Mouse (Mus musculus): ENCODE data around the gene Lrrc29. TPM values are rescaled to one million over a fixed set of nuclear protein-coding genes. Genes with fewer than 3 reads are reported as not detected.
A peak's percentile ranks its signal among the peaks of the same experiment; 100 is the strongest.

The Lrrc29 gene
- 4.9 and 7.4 TPM in 2 replicates for total RNA-seq (2021)
- long read RNA-seq, partial matches to known transcripts: 1 of 6 reads
- long read RNA-seq, other reads (novel, unspliced or antisense): 3 of 6 reads

- peak; percentile 96 for DNase-seq
Measured at GRCm38 (mm10) chr8:105326141-105326672, at the start of gene Lrrc29, which contains the start of gene Tmem208. Lrrc29 (minus strand) TSS chr8:105326278. Tmem208 (plus strand) TSS chr8:105326354.

DNA sequence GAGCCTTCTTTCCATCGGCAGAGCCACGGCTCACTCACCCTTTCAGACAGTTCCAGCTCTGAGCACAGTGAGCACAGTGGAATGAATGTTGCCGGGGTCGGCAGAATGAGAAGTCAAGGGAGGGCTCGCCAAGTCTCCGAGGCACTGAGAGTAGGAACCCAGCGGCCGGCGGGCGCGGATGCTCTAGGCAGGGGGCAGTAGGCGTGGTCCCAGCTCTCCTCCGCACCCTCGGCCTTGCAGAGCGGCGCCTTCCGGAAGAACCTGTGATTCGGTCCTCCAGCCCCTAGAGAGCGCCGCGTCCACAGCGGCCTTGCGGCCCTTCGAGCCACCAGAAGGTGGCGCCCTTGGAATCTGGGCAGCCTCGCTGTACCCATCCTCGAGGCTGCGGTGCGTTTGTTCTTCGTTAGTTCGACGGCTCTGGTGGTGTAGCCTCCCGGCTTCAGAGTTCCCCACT lies 48.5 kb upstream of the Lrrc29 start:
- peak; percentile 19 for DNase-seq

- peak; percentile 52 for DNase-seq
Measured at GRCm38 (mm10) chr8:105373032-105373431, 47.0 kb upstream of the Lrrc29 start, which contains the start of gene Plekhg4. Plekhg4 (plus strand) TSS chr8:105373274.

DNA sequence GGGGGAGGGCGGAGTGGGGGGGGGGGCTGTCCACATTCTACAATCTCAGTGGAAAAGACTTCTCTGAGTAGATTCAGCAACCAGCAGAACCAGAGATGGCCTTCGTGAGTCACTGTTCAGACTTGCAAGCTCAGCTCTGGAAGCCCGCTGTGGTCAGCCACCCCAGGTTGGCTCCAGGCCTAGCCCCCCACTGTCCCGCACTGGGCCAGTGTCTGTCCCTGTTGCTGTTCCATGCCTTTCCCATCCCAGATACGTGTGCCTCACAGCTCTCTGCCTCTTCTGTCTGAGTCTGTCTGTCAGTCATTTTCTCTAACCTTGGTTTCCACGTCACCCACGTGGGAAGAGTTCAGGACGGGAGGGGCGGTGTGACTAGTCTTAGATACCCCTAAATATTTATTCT lies 46.4 kb upstream of the Lrrc29 start:
- DNase-seq: peak; percentile 40

DNA sequence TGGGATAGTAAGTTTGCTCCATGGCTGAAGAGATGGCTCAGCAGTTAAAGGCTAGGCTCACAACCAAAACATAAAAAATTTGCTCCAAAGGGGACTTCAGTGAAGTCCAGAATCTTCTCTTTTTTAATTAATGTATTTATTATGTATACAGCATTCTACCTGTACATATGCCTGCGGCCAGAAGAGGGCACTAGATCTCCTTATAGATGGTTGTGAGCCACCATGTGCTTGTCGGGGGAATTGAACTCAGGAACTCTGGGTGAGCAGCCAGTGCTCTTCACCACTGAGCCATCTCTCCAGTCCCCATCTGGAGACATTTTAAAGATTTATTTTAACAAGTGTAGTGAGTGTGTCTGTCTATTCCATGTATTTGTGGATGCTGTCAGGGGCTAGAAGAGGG lies 41.0 kb upstream of the Lrrc29 start:
- no peak for DNase-seq

DNA sequence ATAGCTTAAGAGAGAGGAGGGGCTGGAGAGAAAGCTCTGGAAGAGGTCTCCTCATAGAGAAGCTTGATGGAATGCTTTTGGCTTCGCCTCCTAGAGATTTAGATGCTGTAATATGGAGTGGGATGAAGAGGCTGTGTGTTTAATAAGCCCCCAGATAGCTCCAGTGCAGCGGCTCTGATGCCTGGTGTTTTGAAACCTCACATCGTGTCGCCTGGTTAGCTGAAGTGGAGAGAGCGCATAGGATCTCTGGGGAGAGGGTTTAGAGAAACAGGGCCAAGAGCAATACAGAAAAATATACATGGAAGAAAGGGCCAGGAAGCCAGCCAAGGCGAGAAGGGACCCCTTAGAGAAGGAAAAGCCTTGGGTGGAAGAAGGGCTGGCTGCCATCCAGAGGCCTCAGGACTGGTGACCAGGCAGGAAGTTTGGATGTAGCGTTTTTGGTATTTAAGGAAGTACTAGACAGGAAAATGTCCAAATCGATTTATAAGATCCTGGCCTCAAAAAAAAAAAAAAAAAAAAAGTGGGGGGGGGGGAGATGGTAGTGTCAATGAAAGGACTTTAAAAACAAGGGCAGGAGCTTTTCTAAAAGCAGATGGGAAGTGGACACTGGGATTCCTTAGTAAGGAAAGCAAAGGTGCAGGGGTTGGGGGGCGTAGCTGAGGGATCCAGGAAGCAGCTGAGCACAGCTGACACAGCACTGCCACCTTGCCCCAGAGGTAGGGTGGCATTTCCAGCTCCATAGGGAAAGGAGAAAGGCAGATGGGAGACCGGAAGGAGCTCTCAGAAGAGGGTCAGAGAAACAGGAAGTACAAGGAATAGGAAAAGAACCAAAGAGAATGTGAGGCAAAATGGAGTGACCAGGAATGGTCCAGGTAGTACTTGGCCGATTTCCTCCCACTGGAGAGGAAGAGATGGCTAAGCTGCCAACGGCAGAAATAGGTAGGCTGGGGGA lies 35.9 kb upstream of the Lrrc29 start:
- peak; percentile 36 for DNase-seq

DNA sequence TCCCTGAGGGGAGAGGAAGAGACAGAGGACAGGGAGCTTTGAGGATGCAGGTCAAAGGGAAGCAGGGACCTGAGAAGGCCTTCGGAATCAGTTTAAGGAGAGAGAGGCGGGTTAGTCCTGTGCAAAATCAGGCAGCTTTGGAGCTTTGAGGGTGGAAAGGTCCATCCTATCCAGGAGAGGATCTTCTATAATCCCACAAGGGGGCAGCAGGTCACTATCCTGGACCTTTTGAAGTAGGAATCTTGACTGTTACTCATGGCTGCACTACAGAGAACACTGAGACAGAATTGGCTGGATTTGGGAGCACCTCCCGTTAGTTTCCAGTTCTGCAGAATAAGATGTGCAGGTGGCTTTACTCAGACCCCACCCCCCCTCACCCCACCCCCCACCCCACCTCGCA lies 33.6 kb upstream of the Lrrc29 start:
- no peak for DNase-seq

DNA sequence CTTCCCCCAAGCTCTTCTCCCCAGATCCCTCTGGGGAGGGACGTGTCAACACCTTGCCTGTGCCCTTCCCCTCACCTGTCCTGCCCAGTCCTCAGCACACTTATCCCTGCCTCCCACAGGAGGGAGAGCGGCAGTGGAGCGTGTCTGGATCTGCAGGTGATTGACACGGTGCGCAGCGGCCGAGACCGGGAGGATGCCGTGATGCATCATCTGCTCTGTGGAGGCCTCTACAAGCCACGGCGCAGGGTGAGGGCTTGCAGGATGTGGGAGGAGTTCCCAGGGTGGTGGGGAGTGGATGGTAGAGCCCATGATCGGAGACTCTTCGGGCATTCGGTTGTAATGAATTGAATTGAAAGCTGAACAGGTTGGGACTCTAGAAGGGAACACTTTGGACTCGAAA lies 33.1 kb upstream of the Lrrc29 start:
- no peak for DNase-seq

- no peak for DNase-seq
Measured at GRCm38 (mm10) chr8:105356681-105357080, 30.6 kb upstream of the Lrrc29 start.

DNA sequence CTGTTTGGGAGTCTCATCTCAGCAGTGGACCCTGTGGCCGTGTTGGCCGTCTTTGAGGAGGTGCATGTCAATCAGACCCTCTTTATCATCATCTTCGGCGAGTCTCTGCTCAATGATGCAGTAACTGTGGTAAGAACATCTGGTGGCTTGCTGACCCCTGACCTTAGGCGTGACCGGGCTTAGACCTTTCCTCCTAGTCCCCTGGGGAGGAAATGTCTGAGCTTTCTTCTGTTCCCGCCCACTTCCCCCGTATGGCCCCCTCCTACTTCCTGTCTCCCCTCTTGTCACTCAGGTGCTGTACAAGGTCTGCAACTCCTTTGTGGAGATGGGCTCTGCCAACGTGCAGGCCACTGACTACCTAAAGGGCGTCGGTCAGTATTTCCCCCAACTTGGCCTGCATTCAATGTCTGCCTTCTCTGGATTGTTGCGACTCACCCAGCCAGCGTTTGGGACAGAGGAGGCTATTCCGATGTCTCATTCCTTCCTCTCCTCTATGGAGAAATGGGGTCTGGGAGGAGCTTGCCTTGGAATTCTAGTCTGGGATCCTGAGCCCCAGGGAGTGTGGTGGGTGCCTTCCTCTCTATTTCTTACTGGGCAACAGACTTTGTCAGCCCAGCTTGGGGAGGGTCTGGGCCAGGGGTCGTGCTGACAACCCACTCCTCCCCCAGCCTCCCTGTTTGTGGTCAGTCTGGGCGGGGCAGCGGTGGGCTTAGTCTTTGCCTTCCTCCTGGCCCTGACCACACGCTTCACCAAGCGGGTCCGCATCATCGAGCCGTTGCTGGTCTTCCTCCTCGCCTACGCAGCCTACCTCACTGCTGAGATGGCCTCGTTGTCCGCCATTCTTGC lies 29.3 kb upstream of the Lrrc29 start:
- no peak for DNase-seq

- no peak for DNase-seq
Measured at GRCm38 (mm10) chr8:105354549-105354948, 28.5 kb upstream of the Lrrc29 start.

DNA sequence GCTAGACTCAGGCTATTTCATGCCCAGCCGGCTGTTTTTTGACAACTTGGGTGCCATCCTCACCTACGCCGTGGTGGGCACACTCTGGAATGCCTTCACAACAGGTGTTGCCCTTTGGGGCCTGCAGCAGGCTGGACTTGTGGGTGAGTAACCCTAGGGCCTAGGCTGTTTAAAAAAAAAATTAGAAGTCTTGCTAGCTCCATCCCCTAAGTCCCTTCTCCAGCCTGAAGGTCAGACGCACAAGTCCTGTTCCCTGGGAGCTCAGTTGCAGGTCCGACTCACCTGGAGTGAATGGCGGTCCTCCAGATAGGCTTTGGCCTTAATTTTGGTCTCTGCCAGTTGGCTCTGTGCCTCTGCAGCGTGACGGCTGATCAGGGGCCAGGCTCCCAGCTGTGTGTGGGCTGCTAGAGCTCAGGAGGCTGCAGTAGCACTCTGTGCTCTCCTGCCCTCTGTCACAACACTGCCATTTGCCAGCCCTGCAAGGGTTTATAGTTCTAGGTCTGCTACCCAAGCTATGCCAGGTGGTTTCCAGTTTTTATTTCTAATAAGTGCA lies 27.6 kb upstream of the Lrrc29 start:
- DNase-seq: no peak

- no peak for DNase-seq
Measured at GRCm38 (mm10) chr8:105350186-105350585, 24.1 kb upstream of the Lrrc29 start.

- no peak for DNase-seq
Measured at GRCm38 (mm10) chr8:105349096-105349771, 23.2 kb upstream of the Lrrc29 start.

DNA sequence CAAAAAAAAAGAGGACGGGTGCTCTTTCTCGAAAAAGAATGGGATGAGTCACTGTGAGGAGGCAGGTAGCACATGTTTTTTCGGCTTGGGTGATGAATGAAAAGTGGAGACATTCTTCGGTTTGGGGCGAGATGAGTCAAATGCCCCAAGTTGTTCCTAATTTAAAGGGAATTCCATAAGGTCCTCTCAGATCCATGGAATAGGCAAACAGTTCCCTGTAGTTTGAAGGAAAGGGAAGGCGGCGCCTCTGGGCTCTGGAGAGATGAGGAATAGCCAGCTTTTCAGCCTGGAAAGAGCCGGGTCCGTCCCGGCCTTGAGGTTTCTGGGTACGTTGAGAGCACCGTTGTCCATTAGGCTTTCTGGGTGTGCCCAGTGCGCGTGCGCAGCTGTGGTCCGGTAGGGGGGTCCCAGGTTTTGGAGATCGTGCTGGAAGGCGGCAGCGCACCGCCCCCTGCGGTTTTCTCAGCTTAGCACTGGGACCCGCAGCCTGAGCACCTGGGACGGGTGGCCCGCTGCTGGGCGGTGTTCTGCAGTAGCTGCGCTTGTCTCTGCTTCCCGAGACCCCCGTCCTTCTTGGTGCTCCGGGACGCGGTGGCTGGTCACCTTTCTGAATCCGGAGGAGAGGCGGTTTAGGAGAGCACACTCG lies 22.5 kb upstream of the Lrrc29 start, which contains the start of gene Slc9a5:
Gene Slc9a5 (plus strand): TSS at position 394 of the 646 bp plus-strand sequence.
- peak; percentile 53 for DNase-seq

DNA sequence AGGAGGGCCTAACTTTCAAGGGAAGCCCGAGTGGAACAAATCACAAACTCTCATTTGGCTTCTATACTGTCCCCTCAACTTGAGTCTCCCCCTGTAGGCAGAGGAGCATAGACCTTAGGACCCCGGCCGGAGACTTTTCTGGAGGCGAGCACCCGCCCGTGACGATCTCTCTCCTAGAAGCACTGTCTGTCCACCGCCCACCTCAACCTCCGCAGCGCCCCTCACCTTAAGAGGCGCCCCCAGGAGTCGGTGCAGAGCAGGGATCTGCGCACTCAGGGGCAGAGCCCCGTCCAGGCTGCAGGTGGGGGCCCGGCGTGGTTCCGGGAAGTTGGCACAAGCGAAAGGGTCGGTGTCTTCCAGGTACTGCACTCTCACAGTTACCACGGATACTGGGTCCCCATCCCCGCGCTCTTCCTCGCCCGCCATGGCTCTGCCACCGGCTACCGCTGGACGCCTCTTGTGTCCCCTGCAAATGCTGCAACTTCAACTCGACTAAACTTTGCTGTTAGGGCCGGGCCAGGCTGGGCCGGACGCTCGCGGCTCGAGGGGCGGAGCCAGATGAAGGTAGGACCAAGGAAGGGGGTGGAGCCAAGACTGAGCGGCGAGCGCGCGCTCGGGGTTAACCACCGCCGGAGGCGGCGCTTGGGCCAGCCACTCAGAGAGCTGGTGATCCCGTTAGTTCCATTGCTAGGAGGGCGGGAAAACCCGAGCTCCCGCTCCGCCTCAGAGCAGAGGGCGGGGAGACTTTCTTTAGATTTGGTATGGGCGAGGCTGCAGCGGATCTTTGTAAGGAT lies 21.5 kb upstream of the Lrrc29 start, which contains the start of gene Fhod1:
Gene Fhod1 (minus strand): TSS at position 526 of the 794 bp plus-strand sequence.
- peak; percentile 95 for DNase-seq

DNA sequence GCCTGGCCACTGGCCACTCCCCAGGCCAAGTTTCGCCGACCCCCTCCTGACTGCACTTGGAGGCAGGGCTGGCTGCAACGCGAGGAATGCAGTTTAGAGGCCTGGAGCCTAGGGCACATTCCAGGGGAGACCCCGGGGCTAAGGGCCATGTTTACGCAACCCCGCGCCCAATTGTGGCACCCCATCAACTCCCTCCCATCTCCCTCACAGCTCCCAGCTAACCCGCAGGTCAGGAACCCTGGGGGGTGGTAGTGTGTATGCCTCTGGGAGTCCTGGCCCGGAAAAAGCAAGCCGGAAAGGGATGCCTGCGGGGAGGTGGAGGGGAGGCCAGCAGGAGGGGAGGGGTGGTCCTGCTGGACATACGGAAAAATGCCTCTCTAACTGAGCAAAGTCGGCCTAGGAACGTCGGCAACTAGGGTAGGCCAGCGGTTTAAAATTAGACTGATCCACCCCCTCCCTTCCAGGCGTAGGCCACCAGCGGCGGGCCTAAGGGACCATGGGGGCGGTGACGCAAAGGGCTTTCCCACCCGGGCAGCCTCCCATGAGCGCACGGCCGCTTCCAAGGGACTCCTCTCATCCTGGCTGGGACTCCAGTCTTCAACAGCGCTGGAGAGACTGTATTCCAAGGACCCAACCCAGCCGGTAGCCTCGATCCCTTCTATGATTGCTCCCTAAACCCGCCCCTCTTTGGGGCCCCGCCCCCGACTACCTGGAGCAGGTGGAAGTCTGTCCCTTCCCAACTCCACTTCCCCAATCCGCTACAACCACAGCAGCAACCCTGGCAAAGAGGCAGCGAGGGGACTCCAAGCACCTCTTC lies 20.7 kb upstream of the Lrrc29 start:
- peak; percentile 53 for DNase-seq

GRCm38 (mm10) chr8:105345061-105345975 lies 19.2 kb upstream of the Lrrc29 start:
- DNase-seq: peak; percentile 53
